Mouse (Mus musculus) thymus, postnatal 14 days (tissue): ENCODE results near the gene Letmd1.
A peak's percentile ranks its signal among the peaks of the same experiment; 100 is the strongest.
"Not testable (repeated sequence)": the region's sequence is repeated elsewhere in the genome, so short reads cannot be mapped to it uniquely, and the experiment has no call there.

Source experiments
- DNase-seq: peaks from one replicate; pipeline ENCODE4 v3.0.0; 2021

Gene Letmd1

DNA sequence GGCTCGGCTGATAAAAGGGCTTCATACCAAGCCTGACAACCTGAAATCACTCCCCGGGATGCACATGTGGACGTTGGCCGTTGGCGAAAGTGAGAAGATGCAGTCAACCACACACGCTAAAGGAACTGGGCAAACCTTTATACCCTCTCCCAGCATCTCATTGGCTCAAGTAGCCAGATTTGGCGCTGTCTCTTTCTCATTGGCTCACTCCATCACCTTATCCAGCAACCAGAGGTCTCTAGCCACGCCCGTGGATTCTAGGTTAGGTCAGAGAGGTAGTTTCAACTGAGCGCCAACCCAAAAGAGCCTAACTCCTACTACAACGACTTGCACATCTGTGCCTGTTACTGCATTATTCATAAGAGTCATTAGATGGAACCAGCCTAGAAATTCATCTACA is 16.3 kb upstream of the Letmd1 start:
- DNase-seq, result no peak

- DNase-seq, result no peak
Observed at GRCm38 (mm10) chr15:100456356-100456991, 12.3 kb upstream of the Letmd1 start.

GRCm38 (mm10) chr15:100457340-100457739 is 11.5 kb upstream of the Letmd1 start:
- DNase-seq, result peak; percentile 82

GRCm38 (mm10) chr15:100458055-100458454 is 10.8 kb upstream of the Letmd1 start:
- peak; percentile 72 for DNase-seq

GRCm38 (mm10) chr15:100460942-100461341 is 7.9 kb upstream of the Letmd1 start:
- DNase-seq, result peak; percentile 68

- no peak for DNase-seq
Observed at GRCm38 (mm10) chr15:100461646-100462045, 7.2 kb upstream of the Letmd1 start.

GRCm38 (mm10) chr15:100462086-100462485 is 6.7 kb upstream of the Letmd1 start:
- no peak for DNase-seq

- DNase-seq, result peak; percentile 80
Observed at GRCm38 (mm10) chr15:100463712-100464111, 5.1 kb upstream of the Letmd1 start.

DNA sequence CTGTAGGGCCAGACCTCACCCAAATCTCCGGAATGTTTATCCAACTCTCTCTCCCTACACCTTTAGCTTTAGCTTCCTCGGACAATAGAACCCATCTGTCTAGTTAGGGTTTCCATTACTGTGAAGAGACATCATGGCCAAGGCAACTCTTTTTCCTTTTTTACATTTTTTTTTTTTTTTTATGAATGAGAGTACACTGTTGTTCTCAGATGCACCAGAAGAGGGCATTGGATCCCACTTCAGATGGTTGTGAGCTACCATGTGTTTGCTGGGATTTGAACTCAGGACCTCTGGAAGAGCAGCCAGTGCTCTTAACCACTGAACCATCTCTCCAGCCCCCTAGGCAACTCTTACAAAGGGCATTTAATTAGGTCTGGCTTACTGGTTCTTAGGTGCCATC is 3.4 kb upstream of the Letmd1 start:
- DNase-seq, result no peak

DNA sequence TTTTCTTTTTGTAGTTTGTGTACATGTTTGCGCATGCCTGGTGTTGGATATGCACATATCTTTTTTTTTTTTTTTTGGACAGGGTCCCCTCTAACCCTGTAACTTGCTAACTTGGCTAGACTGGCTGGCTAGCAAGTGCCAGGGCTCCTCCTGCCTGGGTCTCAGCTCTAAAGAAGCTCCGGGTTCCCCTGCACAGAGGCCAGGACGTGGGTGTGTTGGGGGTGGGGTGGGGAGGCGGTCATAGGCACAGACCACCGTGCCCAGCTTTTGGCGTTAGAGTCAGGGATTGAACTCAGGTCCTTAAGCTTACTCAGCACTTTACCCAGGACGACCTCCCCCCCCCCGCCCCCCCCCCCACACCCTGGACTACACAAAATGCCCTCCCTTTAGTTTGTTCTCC is 1.1 kb upstream of the Letmd1 start:
- DNase-seq, result no peak

DNA sequence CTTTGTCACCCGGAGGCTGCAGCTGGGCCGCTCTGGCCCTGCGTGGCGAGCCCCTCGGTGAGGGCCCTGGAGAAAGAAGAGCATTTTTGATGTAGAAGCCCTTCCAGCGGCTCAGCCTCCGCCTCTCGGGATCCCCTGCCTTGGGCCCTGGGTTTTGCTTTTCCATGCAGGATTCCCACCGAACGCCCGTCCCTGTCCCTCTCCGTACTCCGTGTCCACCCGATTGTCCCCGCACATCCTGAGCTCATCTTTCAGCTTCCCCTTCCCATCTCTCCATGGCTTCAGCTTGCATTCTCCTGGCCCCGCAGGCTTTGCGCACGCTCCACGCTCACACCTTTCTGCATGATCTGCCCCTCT is 344 bp downstream of the Letmd1 start:
- DNase-seq, result no peak

- no peak for DNase-seq
Observed at GRCm38 (mm10) chr15:100470037-100470436, 1.2 kb downstream of the Letmd1 start.

GRCm38 (mm10) chr15:100473926-100474503 is 5.2 kb downstream of the Letmd1 start:
- no peak for DNase-seq

DNA sequence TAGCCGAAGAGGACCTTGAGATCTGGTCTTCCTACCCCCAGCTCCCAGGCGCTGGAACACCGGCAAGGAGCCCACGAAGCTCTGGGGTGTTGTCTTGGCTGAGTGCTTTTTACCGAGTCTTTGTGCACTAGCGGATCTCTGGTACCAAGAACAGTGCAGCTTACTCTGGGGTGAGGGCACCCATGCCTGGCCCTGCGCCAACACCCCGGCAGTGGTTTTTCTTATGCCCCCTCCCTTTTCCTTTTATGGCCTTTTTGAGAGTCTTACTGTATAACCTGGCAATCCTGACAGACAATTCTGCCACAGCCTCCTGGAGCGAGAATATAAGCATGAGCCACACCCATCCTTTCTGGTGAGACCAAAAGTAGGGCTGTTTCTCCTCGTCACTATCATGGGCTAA is 9.5 kb downstream of the Letmd1 start:
- DNase-seq, result no peak

GRCm38 (mm10) chr15:100478925-100479324 is 10.1 kb downstream of the Letmd1 start:
- DNase-seq, result no peak

DNA sequence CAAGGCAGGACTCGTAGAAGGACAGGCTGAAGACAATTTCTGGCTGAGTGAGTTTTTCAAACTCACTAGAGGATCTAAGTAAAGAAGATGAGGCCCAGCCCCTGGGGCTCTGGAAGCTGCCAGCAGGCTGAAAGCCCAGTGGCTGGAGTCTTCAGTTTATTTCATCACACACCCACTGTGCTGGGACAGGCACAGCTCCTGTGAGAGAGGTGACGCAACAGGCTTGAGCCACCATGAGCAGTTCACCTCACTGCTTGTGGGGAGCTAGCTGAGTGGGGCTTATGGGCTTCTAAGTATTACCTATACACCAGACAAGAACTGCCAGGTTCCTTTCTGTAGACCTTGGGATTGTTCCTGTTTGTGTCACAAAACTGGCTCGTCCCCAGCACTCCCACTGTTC is 16.8 kb downstream of the Letmd1 start:
- no peak for DNase-seq

GRCm38 (mm10) chr15:100486450-100486849 is 17.6 kb downstream of the Letmd1 start:
- DNase-seq, result no peak

DNA sequence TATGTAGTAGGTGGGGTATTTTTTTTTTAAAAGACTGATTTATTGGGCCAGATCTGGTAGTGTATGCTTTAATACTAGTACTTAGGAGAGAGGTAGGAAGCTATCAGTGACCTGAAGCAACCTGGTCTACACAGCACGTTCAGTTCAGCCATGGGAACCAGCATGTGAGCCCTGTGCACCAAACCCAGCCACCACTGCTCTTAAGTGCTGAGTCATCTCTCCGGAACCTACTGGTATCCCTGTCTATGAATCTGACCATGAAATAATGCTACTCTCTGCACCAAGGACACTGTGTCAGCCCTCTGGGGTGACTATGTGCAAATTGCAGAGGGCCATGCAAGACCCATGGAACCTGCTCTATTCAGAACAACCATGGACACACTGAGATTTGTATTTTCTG is 18.2 kb downstream of the Letmd1 start:
- DNase-seq, result no peak

- not testable (repeated sequence) for DNase-seq
Observed at GRCm38 (mm10) chr15:100488297-100488696, 19.5 kb downstream of the Letmd1 start.

- DNase-seq, result no peak
Observed at GRCm38 (mm10) chr15:100489263-100489662, 20.4 kb downstream of the Letmd1 start.

GRCm38 (mm10) chr15:100491966-100492365 is 23.1 kb downstream of the Letmd1 start:
- no peak for DNase-seq

DNA sequence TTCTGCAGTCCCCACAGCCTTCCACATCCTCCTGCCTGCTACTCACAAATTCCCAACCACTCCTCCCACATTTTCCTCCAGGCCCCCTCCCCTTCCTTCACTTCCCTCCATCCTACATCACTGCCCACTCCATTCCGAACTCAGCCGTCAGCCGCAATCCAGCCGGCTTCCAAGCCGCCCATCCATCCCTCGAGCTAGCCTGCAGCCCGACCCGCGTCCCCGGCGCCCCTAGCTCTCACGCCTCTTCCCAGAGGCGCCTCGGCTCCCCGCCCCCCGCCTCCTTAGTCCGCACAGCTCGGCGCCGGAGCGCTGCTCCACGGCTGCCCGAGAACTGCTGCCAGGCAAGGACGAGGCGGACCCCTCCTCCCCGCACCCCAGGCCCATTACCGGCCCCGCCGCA is 25.8 kb downstream of the Letmd1 start:
- DNase-seq, result no peak

DNA sequence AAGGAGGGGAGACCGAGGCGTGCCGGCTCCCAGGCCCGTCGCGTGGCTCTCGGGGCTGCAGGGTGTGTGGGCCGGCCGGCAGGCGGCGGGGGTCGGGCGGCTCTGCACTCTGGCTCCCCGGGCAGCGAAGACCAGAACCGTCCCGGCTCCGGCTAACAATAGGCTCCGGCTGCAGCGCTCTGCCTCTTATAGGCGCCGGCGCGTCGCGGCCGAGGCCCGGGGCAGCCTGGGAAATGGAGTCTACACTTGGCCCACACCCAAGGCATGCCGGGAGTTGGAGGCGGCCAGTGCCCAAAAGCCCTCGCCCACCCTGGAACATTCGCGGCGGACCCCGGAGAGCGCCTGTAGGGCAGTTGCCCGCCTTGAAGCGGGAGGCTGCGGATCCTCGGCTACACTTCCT is 26.3 kb downstream of the Letmd1 start, which contains the start of gene Csrnp2:
Gene Csrnp2 (minus strand): TSS at position 387 of the 400 bp plus-strand sequence.
- DNase-seq, result peak; percentile 92

DNA sequence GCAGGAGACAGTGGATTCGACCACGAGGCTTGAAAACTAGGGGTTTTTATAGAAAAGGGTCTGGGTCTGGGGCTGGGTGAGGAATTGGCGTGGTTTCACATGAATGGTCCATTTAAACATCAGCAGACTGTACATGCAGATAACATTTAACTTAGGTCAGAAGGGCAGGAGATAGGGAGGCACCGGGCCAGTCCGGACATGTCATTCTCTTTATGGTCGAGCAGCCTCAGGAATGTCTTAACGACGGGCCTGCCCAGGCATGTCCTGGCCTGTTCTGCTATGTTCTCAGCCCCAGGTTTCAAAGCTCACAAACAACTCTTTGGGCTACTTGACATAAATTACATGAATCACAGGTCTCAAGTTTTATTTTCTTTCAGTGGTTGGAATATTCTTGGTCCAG is 30.7 kb downstream of the Letmd1 start:
- DNase-seq, result not testable (repeated sequence)
